Mouse (Mus musculus): ENCODE measurements around the gene Lrriq1. TPM values are rescaled to one million over a fixed set of nuclear protein-coding genes. Genes with fewer than 3 reads are reported as not detected.

The Lrriq1 gene
- polyA plus RNA-seq (2014; fragmentation: Illumina TruSeq; extraction: RNeasy Lipid Tissue Mini Kit (QIAGEN cat#74804); ENCODE audit: low read depth, low replicate concordance), result not detected

DNA sequence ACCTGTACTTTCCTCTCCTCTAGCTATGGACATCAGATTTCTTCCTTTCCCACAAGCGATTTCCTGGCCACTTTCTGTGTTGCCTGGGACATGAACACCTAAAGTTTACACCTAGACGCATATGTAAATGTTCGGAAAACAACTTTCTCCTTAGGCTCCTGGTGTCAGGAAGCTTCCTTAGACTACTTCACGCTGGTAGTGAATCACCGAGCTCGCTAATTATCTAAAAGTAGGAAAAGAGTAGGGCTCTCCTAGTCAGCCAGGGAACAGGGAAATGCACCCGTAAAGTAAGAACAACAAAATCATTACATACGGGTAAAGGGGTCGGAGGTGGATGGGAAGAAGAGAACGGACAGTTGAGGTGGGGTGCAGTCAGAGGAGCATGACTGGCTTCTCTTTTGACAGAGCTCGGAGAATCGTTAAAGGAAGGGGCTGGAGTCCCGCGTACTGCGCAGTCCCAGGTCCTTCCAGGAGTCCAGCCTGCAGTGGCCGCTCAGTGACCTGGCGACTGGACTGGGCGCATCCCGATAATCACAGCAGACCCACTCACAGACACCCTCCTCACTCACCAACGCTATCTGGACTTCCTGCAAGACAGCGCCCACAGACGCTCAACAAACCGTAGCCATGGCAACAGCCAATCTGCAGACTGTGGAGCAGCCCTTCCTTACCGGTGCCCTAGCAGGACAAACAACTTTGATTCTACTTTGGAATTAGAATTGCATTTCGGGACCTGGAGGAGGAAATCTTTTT is at the start of gene Lrriq1:
TSS of gene Lrriq1 (minus strand) at position 616 of the 753 bp plus-strand sequence.

DNA sequence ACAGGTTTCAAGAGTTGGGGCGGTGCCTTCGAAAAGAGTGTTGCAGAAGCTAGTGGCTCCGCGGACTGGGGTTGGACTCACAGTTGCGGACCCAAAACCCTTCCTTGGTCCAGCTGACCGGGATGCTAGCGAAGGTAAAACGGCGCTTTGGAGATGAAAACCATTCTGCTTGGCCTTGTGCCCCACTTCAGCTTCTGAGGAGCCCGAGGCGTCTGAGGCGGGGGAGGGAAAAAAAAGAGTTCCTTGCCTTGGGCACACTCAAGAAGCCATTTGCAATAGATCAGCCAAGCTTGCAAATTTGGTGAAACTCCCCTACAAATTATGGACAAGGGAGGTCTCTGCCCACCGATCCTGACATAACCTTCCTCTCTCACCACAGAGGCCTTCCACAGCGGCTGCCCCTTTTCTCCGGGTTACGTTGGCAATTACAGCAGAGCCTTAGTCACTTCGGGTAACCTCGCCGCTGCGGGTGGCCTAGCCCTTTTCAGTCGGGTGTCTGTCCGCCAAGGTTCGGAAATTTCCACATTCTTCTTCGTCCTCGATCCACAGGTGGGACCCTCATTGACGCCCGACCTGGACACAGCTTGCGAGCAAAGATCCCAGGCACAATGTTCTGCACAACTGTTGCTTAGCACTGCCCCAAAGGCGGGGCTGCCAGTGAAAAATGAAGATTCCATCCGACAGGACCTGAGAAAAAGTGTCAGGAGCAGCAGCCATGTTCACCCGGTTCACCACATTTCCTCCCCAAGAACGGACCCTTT is 206.2 kb downstream of the Lrriq1 start, which contains the start of gene Alx1:
TSS of gene Alx1 (minus strand) at position 486 of the 761 bp plus-strand sequence.

Other genes starting within 250 kb of the Lrriq1 start
- not detected for gene Alx1, start 206.1 kb downstream of the Lrriq1 start, polyA plus RNA-seq (2014; fragmentation: Illumina TruSeq; extraction: RNeasy Lipid Tissue Mini Kit (QIAGEN cat#74804); ENCODE audit: low read depth, low replicate concordance)
- gene Slc6a15, start 131.5 kb upstream of the Lrriq1 start, polyA plus RNA-seq (2014; fragmentation: Illumina TruSeq; extraction: RNeasy Lipid Tissue Mini Kit (QIAGEN cat#74804); ENCODE audit: low read depth, low replicate concordance), result not detected